Mouse (Mus musculus) liver, embryonic 14.5 days (tissue): Measurements from ENCODE around the gene Dnm3.

Experiments
- CTCF ChIP-seq: IDR thresholded peaks from 2 replicates; pipeline ENCODE4 v1.5.1; 2016; ENCODE audit warnings: antibody characterized with exemption, low read depth, control low read depth
- EP300 ChIP-seq: IDR thresholded peaks from 2 replicates; pipeline ENCODE4 v1.6.1; 2016; ENCODE audit warnings: antibody characterized with exemption, low read depth

- no peak for TF ChIP-seq CTCF
- TF ChIP-seq EP300, result no peak
Observed at GRCm38 (mm10) chr1:162280052-162280451, 197.8 kb downstream of the Dnm3 start.
